12 mouse cellular contexts compared by ENCODE assay signal in genomic region chr10:21162124-21162523, GRCm38 (mm10). TPM values are rescaled to one million over a fixed set of nuclear protein-coding genes. Genes with fewer than 3 reads are reported as not detected.
A peak's percentile ranks its signal among the peaks of the same experiment; 100 is the strongest.
ATAC-seq lines count a peak whose summit lies in the region.
"Had no signal": no experiment of that assay in that cellular context is flagged by ENCODE, and none has a peak within 500 bp of the region (broad histone marks: within the 10 kb centered on the region; RNA-seq: fewer than 3 reads in every experiment).

No protein-coding gene starts in this region.

- no peak for ATAC-seq in forebrain, embryonic 15.5 days (replicated peaks)
- no peak for ATAC-seq in forebrain, embryonic 13.5 days
- ATAC-seq in hindbrain, embryonic 15.5 days (ENCODE audit: low FRiP score, low read depth): no peak
- ATAC-seq in hindbrain, embryonic 13.5 days (ENCODE audit: low FRiP score): no peak
- ATAC-seq in midbrain, embryonic 15.5 days (replicated peaks): no peak
- ATAC-seq in midbrain, embryonic 16.5 days: no peak
- ATAC-seq in liver, embryonic 15.5 days (ENCODE audit: insufficient read depth): no peak
- ATAC-seq in intestine, embryonic 15.5 days: no peak
- ATAC-seq: Patski had no signal

- WGBS in forebrain, embryonic 15.5 days: 55% methylated on average over 3 of the region's 3 CpGs
- 49% methylated on average over 3 of the region's 3 CpGs for WGBS in forebrain, embryonic 13.5 days
- 53% methylated on average over 3 of the region's 3 CpGs for WGBS in hindbrain, embryonic 15.5 days
- 50% methylated on average over 3 of the region's 3 CpGs for WGBS in hindbrain, embryonic 13.5 days
- WGBS in midbrain, embryonic 15.5 days: 41% methylated on average over 3 of the region's 3 CpGs
- 55% methylated on average over 3 of the region's 3 CpGs for WGBS in midbrain, embryonic 16.5 days
- 48% methylated on average over 3 of the region's 3 CpGs for WGBS in liver, embryonic 15.5 days (ENCODE audit: insufficient replicate concordance)
- 55% methylated on average over 3 of the region's 3 CpGs for WGBS in intestine, embryonic 15.5 days

- no peak overlapping the region for H3K4me3 ChIP-seq in forebrain, embryonic 15.5 days
- H3K4me3 ChIP-seq in forebrain, embryonic 13.5 days: no peak overlapping the region
- H3K4me3 ChIP-seq in hindbrain, embryonic 15.5 days: peak overlapping the region; percentile 84; the same call in 1 of the 2 replicates
- no peak overlapping the region for H3K4me3 ChIP-seq in hindbrain, embryonic 13.5 days
- no peak overlapping the region for H3K4me3 ChIP-seq in midbrain, embryonic 15.5 days
- no peak overlapping the region for H3K4me3 ChIP-seq in midbrain, embryonic 16.5 days (ENCODE audit: low read depth, low read length)
- H3K4me3 ChIP-seq in liver, embryonic 15.5 days (replicated peaks): no peak overlapping the region
- H3K4me3 ChIP-seq in intestine, embryonic 15.5 days (replicated peaks): no peak overlapping the region

- no peaks in the 10 kb centered on the region for H3K36me3 ChIP-seq in forebrain, embryonic 15.5 days
- H3K36me3 ChIP-seq in forebrain, embryonic 13.5 days (ENCODE audit: poor library complexity, severe bottlenecking): no peaks in the 10 kb centered on the region
- H3K36me3 ChIP-seq in hindbrain, embryonic 15.5 days: no peaks in the 10 kb centered on the region
- H3K36me3 ChIP-seq in hindbrain, embryonic 13.5 days: no peaks in the 10 kb centered on the region
- no peaks in the 10 kb centered on the region for H3K36me3 ChIP-seq in midbrain, embryonic 15.5 days (replicated peaks)
- no peaks in the 10 kb centered on the region for H3K36me3 ChIP-seq in midbrain, embryonic 16.5 days (ENCODE audit: control insufficient read depth, insufficient read depth, low read length)
- no peaks in the 10 kb centered on the region for H3K36me3 ChIP-seq in liver, embryonic 15.5 days (replicated peaks)
- H3K36me3 ChIP-seq in intestine, embryonic 15.5 days: no peaks in the 10 kb centered on the region
- H3K36me3 ChIP-seq: embryonic facial prominence, embryonic 15.5 days; neural tube, embryonic 12.5 days had no signal

- no peaks in the 10 kb centered on the region for H3K9me3 ChIP-seq in forebrain, embryonic 15.5 days
- no peaks in the 10 kb centered on the region for H3K9me3 ChIP-seq in forebrain, embryonic 13.5 days (replicated peaks)
- H3K9me3 ChIP-seq in hindbrain, embryonic 15.5 days: no peaks in the 10 kb centered on the region
- H3K9me3 ChIP-seq in hindbrain, embryonic 13.5 days: no peaks in the 10 kb centered on the region
- H3K9me3 ChIP-seq in midbrain, embryonic 15.5 days: no peaks in the 10 kb centered on the region
- no peaks in the 10 kb centered on the region for H3K9me3 ChIP-seq in midbrain, embryonic 16.5 days (replicated peaks; ENCODE audit: control insufficient read depth, low read length, poor library complexity, severe bottlenecking)
- no peaks in the 10 kb centered on the region for H3K9me3 ChIP-seq in liver, embryonic 15.5 days (replicated peaks)
- no peaks in the 10 kb centered on the region for H3K9me3 ChIP-seq in intestine, embryonic 15.5 days
- H3K9me3 ChIP-seq: embryonic facial prominence, embryonic 15.5 days; neural tube, embryonic 12.5 days had no signal

- H3K4me1 ChIP-seq in forebrain, embryonic 15.5 days: peaks cover 25% of the 10 kb centered on the region
- H3K4me1 ChIP-seq in forebrain, embryonic 13.5 days: peaks cover 22% of the 10 kb centered on the region
- peaks cover 30% of the 10 kb centered on the region for H3K4me1 ChIP-seq in hindbrain, embryonic 15.5 days (replicated peaks)
- peaks cover 29% of the 10 kb centered on the region for H3K4me1 ChIP-seq in hindbrain, embryonic 13.5 days (replicated peaks)
- H3K4me1 ChIP-seq in midbrain, embryonic 15.5 days: peaks cover 20% of the 10 kb centered on the region
- peaks cover 16% of the 10 kb centered on the region for H3K4me1 ChIP-seq in midbrain, embryonic 16.5 days (ENCODE audit: control insufficient read depth, insufficient read depth, low read length)
- peaks cover 45% of the 10 kb centered on the region for H3K4me1 ChIP-seq in liver, embryonic 15.5 days (replicated peaks)
- peaks cover 10% of the 10 kb centered on the region for H3K4me1 ChIP-seq in intestine, embryonic 15.5 days (replicated peaks)

- no peak overlapping the region for H3K9ac ChIP-seq in forebrain, embryonic 15.5 days (replicated peaks)
- H3K9ac ChIP-seq in forebrain, embryonic 13.5 days: no peak overlapping the region
- no peak overlapping the region for H3K9ac ChIP-seq in hindbrain, embryonic 15.5 days
- no peak overlapping the region for H3K9ac ChIP-seq in hindbrain, embryonic 13.5 days
- H3K9ac ChIP-seq in midbrain, embryonic 15.5 days: no peak overlapping the region
- H3K9ac ChIP-seq in midbrain, embryonic 16.5 days (ENCODE audit: low read depth, low read length): no peak overlapping the region
- no peak overlapping the region for H3K9ac ChIP-seq in liver, embryonic 15.5 days
- no peak overlapping the region for H3K9ac ChIP-seq in intestine, embryonic 15.5 days

- H3K27me3 ChIP-seq in forebrain, embryonic 15.5 days: peaks cover 33% of the 10 kb centered on the region
- H3K27me3 ChIP-seq in forebrain, embryonic 13.5 days: peaks cover 35% of the 10 kb centered on the region
- H3K27me3 ChIP-seq in hindbrain, embryonic 15.5 days: peaks cover 22% of the 10 kb centered on the region
- H3K27me3 ChIP-seq in hindbrain, embryonic 13.5 days: peaks cover 54% of the 10 kb centered on the region
- H3K27me3 ChIP-seq in midbrain, embryonic 15.5 days (replicated peaks): peaks cover 21% of the 10 kb centered on the region
- H3K27me3 ChIP-seq in midbrain, embryonic 16.5 days (ENCODE audit: control insufficient read depth, insufficient read depth, low read depth, low read length): peaks cover 15% of the 10 kb centered on the region
- peaks cover 40% of the 10 kb centered on the region for H3K27me3 ChIP-seq in liver, embryonic 15.5 days
- H3K27me3 ChIP-seq in intestine, embryonic 15.5 days (replicated peaks): peaks cover 5% of the 10 kb centered on the region; the same call in 1 of the 2 replicates

- no peak overlapping the region for H3K27ac ChIP-seq in forebrain, embryonic 15.5 days (replicated peaks)
- no peak overlapping the region for H3K27ac ChIP-seq in forebrain, embryonic 13.5 days
- no peak overlapping the region for H3K27ac ChIP-seq in hindbrain, embryonic 15.5 days (replicated peaks)
- no peak overlapping the region for H3K27ac ChIP-seq in hindbrain, embryonic 13.5 days
- no peak overlapping the region for H3K27ac ChIP-seq in midbrain, embryonic 15.5 days
- H3K27ac ChIP-seq in midbrain, embryonic 16.5 days (ENCODE audit: low read length): no peak overlapping the region
- H3K27ac ChIP-seq in liver, embryonic 15.5 days (replicated peaks): no peak overlapping the region
- H3K27ac ChIP-seq in intestine, embryonic 15.5 days: no peak overlapping the region
- H3K27ac ChIP-seq: embryonic facial prominence, embryonic 15.5 days; kidney, postnatal 0 days; neural tube, embryonic 12.5 days had no signal

- H3K4me2 ChIP-seq in forebrain, embryonic 15.5 days (replicated peaks): 0 out of 2 replicates have a peak overlapping the region, but pooled peaks have one; percentile 100
- no peak overlapping the region for H3K4me2 ChIP-seq in forebrain, embryonic 13.5 days
- H3K4me2 ChIP-seq in hindbrain, embryonic 15.5 days: peak overlapping the region; percentile 99
- no peak overlapping the region for H3K4me2 ChIP-seq in hindbrain, embryonic 13.5 days
- peak overlapping the region; percentile 95; the same call in 1 of the 2 replicates for H3K4me2 ChIP-seq in midbrain, embryonic 15.5 days
- H3K4me2 ChIP-seq in midbrain, embryonic 16.5 days (ENCODE audit: low read length): no peak overlapping the region
- H3K4me2 ChIP-seq in liver, embryonic 15.5 days: peak overlapping the region; percentile 100; the same call in 1 of the 2 replicates
- no peak overlapping the region for H3K4me2 ChIP-seq in intestine, embryonic 15.5 days (replicated peaks)

RNA-seq across cellular contexts. Expression of gene Myb, which starts 1.3 kb away (rescaled TPM):
- polyA plus RNA-seq in forebrain, embryonic 15.5 days (2015; fragmentation: Nextera tagmentation; extraction: Ambion mirVana): 3.0 and 3.2 TPM in 2 replicates
- 5.6 and 6.2 TPM in 2 replicates for polyA plus RNA-seq in forebrain, embryonic 13.5 days (2015; fragmentation: Nextera tagmentation; extraction: Ambion mirVana)
- polyA plus RNA-seq in hindbrain, embryonic 15.5 days (2015; fragmentation: Nextera tagmentation; extraction: Ambion mirVana): 2.9 and 3.5 TPM in 2 replicates
- 2.3 and 2.5 TPM in 2 replicates for polyA plus RNA-seq in hindbrain, embryonic 13.5 days (2015; fragmentation: Nextera tagmentation; extraction: Ambion mirVana)
- 3.0 and 3.1 TPM in 2 replicates for polyA plus RNA-seq in midbrain, embryonic 15.5 days (2015; fragmentation: Nextera tagmentation; extraction: Ambion mirVana)
- 2.4 and 2.8 TPM in 2 replicates for polyA plus RNA-seq in midbrain, embryonic 16.5 days (2015; fragmentation: Nextera tagmentation; extraction: Ambion mirVana)
- 9.1 and 9.7 TPM in 2 replicates for polyA plus RNA-seq in liver, embryonic 15.5 days (2015; fragmentation: Nextera tagmentation; extraction: Ambion mirVana)
- 6.3 and 6.4 TPM in 2 replicates for polyA plus RNA-seq in intestine, embryonic 15.5 days (2015; fragmentation: Nextera tagmentation; extraction: Ambion mirVana)

Comparison
In these comparisons a context has a peak if more than half of its experiments do, and no peak if none do; other contexts are left out.
1. H3K4me2 ChIP-seq: peak in forebrain, embryonic 15.5 days (single experiment), hindbrain, embryonic 15.5 days (single experiment), midbrain, embryonic 15.5 days (single experiment) and liver, embryonic 15.5 days (single experiment); none in forebrain, embryonic 13.5 days (single experiment), hindbrain, embryonic 13.5 days (single experiment), midbrain, embryonic 16.5 days (single experiment) and intestine, embryonic 15.5 days (single experiment).